Mouse (Mus musculus): ENCODE data around the gene Atm.

Gene Atm

GRCm38 (mm10) chr9:53536558-53537320 lies at the start of gene Atm, which contains the start of gene Npat:
TSS of gene Atm (minus strand) at chr9:53536740.
TSS of gene Npat (plus strand) at chr9:53537047.
- peak; percentile 96 for DNase-seq (ENCODE audit: low spot score)

DNA sequence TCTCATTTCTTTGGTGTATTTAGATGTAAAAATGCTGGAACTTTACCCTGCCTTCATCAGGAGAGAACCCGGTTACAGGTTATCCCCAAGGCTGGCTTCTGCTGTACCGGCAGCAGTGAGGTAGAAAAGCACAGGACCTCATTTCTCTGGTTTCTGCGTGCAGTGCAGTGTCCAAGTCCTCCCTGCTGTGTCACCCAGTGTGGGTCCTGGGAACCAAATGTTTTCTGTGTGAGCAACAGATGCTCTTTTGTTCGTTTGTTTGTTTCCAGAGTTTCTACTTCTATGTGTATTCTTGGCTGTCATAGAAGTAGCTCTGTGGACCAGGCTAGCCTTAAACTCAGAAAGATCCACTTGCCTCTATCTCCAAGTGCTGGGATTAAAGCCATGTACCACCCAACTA lies 45.3 kb upstream of the Atm start:
- no peak for DNase-seq (ENCODE audit: low spot score)

DNA sequence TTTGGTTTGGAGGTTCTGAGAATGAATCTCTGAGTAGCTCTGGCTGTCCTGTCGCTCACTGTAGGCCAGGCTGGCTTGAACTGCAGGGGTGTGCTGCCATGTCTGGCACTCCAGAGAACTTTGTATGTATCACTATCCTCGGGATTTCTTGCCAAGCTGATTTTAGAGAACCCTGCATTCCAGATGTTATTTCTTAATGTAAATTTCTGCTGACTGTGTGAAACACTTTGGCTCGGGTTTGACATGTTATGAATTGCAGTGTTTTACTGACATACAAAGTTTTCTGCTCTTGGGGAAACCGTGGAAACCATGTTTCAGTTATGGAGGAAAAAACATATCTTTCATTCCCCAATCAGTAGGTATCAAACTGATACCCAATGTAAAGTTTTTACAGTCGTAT lies 39.2 kb upstream of the Atm start:
- DNase-seq (ENCODE audit: low spot score) = no peak

GRCm38 (mm10) chr9:53572516-53573307 lies 36.2 kb upstream of the Atm start:
- no peak for DNase-seq (ENCODE audit: low spot score)

DNA sequence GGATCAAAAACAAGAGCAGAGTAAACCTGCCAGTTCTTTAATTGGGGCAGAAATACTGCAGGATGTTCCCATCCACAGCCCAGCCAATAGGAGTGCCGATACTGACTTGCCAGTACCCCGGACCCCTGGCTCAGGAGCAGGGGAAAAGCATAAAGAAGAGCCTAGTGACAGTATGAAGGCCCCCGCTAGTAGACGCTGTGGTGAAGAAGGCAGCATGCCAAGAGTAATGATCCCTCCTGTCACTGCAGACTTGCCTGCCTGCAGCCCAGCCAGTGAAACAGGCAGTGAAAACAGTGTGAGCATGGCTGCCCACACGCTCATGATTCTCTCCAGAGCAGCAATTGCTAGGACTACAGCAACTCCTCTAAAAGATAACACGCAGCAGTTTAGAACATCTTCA lies 34.1 kb upstream of the Atm start:
- DNase-seq (ENCODE audit: low spot score) = no peak

DNA sequence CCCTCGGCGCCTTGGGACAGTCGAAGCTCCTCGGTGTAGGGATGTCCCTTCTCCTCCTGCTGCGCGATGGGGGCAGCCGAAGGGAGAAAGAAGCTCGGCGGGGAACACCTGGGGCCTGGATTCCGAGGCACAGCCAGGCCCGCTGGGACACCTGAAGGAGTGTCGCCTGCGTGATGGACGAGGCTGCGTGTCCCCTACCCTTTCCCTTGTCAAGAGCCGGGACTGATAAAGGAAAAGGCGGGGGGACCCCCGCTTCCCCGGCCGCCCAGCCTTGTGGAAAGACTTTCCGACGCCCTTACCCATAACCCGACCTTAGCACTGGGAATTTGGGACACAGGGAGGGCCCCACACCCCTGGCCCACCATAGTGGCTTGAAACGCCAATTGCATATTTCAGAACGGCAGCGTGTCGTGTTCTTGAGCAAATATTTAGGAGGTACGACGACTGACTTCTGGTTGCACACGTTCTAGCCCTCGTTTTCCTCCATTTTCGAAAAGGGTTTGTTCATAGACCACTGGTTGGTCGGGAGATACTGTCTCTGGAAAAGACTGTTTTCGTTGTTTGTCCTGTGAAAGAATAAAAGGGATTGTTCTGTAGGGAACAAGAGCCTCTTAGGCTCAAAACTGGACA lies 911 bp upstream of the Atm start:
- no peak for DNase-seq (ENCODE audit: low spot score)

DNA sequence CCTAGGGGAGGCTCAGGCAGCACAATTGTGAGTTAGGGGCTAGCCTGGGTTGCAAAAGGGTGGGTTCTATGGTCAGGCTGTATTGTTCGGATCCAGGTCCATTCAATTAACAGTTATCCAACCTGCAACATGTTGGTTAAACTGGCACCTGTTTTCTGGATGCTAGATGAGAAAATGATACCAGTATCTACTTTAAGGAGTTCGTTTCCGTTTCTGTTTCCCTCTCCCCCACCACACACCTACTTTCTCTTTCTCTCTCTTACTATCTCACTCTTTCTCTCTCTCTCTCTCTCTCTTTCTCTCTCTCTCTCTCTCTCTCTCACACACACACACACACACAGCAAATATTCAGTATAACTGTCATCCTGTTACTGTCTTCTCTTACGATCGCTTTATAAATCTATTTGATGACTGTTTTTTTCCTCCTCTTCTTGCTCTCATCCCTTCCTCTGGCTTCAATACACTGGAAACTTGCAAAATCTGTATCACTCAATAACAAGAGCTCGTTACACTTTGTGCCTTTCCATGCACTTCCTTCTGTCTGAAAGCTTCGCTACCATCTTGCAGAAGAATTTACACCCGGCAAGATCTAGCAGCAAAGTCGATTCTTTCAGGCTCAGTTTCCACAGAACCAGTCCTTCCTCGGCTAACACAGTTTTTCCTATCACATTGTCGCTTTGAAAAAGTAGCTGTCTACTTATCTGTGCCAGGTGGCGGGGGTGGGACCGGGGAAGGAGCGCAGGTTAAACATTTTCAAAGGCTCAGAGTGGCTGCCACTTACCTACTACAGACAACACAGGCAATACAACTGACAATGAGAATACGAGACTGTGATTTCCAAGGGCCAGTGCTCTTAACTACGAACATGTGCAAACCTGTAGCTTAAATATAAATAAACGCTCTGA lies 872 bp downstream of the Atm start:
- DNase-seq (ENCODE audit: low spot score) = no peak

DNA sequence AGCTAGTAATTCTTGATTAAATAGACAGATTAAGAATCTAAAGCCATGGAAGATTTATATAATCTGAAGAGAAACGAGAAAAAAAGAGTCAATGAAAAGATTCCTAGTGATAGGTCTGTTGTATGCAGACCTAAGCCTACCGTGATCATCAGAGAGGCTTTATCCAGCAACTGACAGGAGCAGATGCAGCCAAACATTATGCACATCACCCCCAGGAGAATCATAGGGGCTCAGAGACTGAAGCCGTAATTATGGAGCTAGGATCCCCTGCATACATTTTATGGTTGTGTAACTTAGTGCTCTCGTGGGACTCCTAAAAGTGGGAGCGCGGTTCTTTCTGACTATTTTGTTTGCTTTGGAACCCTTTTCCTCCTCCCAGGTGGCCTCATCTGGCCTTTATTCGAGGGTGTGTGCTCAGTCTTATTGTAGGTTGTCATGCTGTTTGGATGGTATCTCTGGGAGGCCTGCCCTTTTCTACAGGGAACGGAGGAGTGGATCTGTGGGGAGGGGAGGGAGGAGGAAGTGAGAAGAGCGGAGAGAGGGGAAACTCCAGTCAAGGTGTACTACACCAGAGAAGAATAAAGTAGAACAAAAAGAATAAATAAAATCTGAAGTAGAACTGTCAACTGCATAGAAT lies 19.0 kb downstream of the Atm start:
- DNase-seq (ENCODE audit: low spot score) = no peak

DNA sequence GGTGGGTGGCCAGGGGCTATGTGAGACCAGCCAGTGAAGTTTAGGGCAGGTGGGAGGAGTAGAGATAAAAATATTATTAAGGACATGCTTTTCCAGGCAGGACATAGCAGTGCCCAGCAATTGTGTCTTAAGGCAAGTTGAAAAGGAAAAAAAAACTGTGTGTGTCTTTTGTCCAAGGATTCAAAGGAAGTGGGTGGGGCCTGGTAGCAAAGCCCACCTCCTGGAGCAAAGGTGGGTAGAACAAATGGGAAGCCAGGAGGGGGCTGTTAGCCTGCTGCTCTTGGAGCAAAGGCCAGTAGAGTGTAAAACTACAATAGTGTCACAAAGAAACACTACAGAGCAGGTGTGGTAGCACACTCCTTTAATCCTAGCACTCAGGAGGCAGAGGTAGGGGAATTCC lies 22.4 kb downstream of the Atm start:
- no peak for DNase-seq (ENCODE audit: low spot score)

DNA sequence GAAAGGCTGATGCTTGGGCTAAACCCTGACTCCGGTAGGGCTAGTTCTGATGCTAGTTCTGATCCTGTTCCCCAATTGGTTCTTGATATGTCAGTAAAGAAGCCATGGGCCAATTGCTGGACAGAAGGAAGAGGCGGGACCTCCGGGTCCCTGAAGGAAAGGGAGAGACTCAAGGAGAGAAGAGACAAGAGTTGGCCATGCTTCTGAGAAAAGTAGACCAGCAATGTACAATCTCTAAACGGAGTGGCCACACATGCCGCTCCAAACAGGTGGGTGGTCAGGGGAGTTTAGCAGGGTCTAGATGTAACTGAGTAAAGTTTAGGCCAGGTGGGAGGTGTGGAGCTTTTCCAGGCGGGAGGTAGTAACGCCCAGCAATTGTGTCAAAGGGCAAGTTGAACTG lies 28.5 kb downstream of the Atm start:
- no peak for DNase-seq (ENCODE audit: low spot score)

DNA sequence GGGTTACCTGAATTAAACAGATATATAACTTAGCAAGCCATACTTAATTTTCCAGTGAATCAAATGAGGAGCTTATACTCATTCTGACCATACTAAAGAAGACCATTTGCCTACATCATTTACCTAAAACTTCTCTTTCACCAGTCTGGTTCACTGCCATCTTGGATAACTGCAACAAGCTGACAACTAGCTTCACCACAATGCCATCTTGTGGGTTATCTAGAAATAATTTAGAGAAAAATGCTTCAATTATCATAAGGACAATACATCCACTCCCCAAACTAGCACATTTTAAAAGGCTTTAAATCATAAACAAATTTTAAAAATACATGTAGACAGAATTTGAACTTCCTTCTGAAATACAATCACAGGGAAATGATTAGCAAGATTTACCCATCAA lies 50.7 kb downstream of the Atm start:
- DNase-seq (ENCODE audit: low spot score) = no peak

DNA sequence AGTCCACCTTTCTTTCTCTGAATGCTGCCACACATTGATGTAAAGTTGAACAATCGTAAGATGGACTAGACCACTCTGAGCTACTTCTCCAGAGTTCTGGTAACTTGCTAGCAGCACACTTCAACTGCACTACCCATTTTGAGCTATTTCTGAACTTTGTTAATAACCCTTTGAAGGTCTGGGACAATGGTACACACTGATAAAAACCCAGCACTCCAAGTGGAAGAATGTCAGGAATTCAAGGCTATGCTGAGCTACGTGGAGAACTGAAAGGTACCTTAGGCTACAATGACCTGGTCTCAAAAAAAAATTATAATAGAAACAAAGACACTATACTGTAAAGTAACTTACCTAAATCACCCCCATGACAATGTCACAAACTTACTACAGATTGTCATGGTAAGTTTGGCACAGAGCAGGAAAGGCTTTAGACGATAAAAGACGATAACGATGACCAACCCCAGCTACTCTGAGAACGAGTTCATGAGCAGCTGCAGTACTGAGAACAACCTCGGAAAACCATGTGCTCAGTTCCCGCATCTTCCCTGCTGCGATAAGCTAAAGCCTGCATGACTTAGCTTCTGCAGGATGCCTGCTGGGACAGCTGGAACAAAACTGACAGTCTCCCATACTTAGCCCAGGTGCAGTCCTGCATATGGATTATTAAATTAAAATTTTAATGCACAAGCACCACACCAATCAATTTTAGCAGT lies 63.6 kb downstream of the Atm start:
- no peak for DNase-seq (ENCODE audit: low spot score)

- DNase-seq (ENCODE audit: low spot score) = no peak
These were observed 84.5 kb downstream of the Atm start for GRCm38 (mm10) chr9:53452038-53452437.

DNA sequence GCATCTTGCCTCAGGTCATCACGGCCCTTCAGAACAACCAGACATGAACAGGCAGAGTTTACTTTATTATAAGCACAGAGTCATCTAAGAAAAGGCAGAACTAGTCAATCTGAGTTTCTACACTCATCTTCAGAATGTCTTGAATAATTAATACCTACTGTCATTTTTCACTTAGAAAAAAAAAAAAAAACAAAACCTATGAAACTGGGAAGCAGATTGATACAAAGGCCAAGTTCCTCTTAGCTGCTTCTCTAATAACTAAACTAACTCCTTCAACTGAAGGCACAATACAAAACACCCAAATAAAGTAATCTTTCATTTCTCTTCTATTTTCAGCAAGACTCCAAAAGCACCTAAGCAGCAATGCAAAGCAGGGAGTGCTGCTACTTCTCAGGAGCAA lies 85.9 kb downstream of the Atm start:
- DNase-seq (ENCODE audit: low spot score) = no peak

GRCm38 (mm10) chr9:53435830-53436570 lies 100.5 kb downstream of the Atm start:
- DNase-seq (ENCODE audit: low spot score) = no peak

DNA sequence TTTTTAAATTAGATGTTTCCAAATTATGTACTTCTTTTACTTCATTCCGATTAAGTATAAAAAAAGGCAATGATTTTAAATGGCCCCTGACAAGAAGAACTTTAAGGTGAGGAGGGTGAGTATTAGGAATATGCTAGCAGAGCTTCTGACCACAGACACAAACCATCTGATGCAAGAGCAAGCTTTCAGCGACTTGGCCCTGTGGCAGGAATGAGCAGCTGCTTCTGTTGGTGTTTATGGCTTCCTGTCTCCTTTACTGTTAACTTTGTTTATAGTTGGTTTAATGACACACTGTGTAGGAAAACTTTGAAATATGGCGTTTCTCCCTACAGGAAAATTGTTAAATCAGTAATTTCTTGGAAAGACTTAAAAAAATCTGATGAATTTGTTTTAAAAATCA lies 108.9 kb downstream of the Atm start:
- no peak for DNase-seq (ENCODE audit: low spot score)

GRCm38 (mm10) chr9:53426726-53427125 lies 109.8 kb downstream of the Atm start:
- no peak for DNase-seq (ENCODE audit: low spot score)

DNA sequence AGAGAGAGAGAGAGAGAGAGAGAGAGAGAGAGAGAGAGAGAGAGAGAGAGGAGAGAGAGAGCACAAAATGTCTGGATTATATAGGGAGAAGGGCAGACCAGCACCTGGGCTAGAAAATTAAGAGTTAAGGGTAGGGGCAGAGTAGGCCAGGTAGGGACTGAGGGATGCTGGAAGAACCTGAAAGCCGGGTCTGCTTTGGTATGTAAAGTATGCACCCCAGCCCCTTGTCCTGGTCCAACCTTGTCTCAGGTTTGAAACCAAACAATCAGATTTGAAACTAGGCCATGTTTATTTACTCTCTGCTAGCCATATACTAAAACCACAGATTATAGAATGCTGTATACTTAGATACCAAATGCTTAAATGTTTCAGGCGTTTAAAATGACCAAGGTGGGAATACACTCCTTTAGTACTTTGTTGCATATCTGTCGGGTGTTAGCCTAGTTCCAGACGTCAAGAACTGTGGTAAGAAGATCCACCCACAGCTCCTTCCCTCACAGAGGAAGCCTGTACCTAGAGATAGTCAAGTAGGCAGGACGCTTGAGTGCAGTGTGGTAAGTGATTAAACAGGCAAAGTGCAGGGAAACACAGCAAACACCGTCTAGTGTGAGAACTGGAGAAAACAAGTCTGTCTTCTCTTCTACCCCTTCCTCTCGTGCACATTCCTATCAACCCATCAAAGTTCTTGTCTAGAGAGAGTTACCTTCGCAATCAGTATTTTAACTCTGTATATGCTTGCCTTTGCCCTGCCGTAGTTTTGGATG lies 114.2 kb downstream of the Atm start:
- no peak for DNase-seq (ENCODE audit: low spot score)

DNA sequence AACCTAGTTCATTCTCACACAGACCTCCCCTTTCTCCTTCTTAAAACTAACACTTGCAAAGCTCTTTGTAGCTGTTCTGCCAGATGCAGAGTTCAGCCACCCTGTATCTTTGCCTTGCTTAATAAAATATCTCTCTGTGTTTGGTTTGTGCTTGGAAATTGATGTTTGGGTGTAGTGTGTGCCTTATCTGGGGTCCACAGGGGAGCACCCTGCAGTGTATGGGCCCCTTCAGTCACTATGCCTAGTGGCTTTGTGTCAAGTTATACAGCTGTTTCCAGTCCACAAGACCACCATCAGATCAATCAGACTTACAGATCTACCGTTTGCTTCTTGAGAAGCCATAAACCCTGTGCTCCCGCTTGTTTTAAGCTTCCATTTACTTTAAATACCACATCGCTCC lies 127.1 kb downstream of the Atm start:
- no peak for DNase-seq (ENCODE audit: low spot score)

All from layer of hippocampus, adult 9-10 months (tissue).